Mouse (Mus musculus) embryonic facial prominence, embryonic 14.5 days (tissue): Measurements from ENCODE around the gene Nfyc. TPM values are rescaled to one million over a fixed set of nuclear protein-coding genes. Genes with fewer than 3 reads are reported as not detected.
A peak's percentile ranks its signal among the peaks of the same experiment; 100 is the strongest.

Source experiments
- ATAC-seq: fragments of 200-750 bp; cut with Nextera tagmentation; 2 replicates; pipeline ENCODE4 v1.8.0; 2017; ENCODE audit warnings: low read depth, moderate number of reproducible peaks, moderate TSS enrichment
- DNase-seq: peaks from one replicate; pipeline ENCODE4 v3.0.0-alpha.2; 2015; ENCODE audit warnings: low spot score
- H3K27ac ChIP-seq: fragments of 300-500 bp; sonication (generic); replicated peaks from 2 replicates; pipeline ENCODE4 v1.5.1; 2014; ENCODE audit warnings: low read depth, mild to moderate bottlenecking, low read length, moderate library complexity
- H3K27me3 ChIP-seq: fragments of 300-500 bp; sonication (generic); replicated peaks from 2 replicates; pipeline ENCODE4 v1.6.1; 2014; ENCODE audit warnings: low read length; ENCODE audit not compliant: control insufficient read depth, insufficient read depth
- H3K36me3 ChIP-seq: fragments of 300-500 bp; sonication (generic); 2 replicates; pipeline ENCODE4 v1.6.1; 2014; ENCODE audit warnings: low read length, mixed read lengths; ENCODE audit not compliant: control insufficient read depth, insufficient read depth
- H3K4me1 ChIP-seq: fragments of 300-500 bp; sonication (generic); 2 replicates; pipeline ENCODE4 v1.6.1; 2014; ENCODE audit warnings: antibody characterized with exemption, low read length; ENCODE audit not compliant: control insufficient read depth, insufficient read depth
- H3K4me2 ChIP-seq: fragments of 300-500 bp; sonication (generic); 2 replicates; pipeline ENCODE4 v1.6.1; 2014; ENCODE audit warnings: low read depth, mild to moderate bottlenecking, low read length, moderate library complexity, mixed read lengths
- H3K4me3 ChIP-seq: fragments of 300-500 bp; sonication (generic); 2 replicates; pipeline ENCODE4 v1.5.1; 2014; ENCODE audit warnings: low read depth, mild to moderate bottlenecking, low read length
- H3K9ac ChIP-seq: fragments of 300-500 bp; sonication (generic); 2 replicates; pipeline ENCODE4 v1.6.1; 2014; ENCODE audit warnings: low read depth, mild to moderate bottlenecking, low read length, moderate library complexity, mixed read lengths
- H3K9me3 ChIP-seq: fragments of 300-500 bp; sonication (generic); 2 replicates; pipeline ENCODE4 v1.6.1; 2016; ENCODE audit warnings: low read length; ENCODE audit not compliant: control insufficient read depth
- WGBS: fragments of 180-500 bp; shearing (Covaris S2); extraction: QIAGEN DNeasy Blood & Tissue Kit; methylation state at CpG from one replicate; pipeline ENCODE4 v1.1.7; 2014; 5-methylcytosine and 5-hydroxymethylcytosine counted together
- polyA plus RNA-seq: library from polyadenylated mRNA; unstranded; fragments of >200 nt; fragmentation: Nextera tagmentation; extraction: Ambion mirVana; gene quantifications from 2 replicates; pipeline ENCODE4 v1.2.1, GENCODE M21; 2014

Gene Nfyc
- polyA plus RNA-seq, 1 experiment from 2014 or later: 90.5 TPM

GRCm38 (mm10) chr4:120819296-120819695 lies 12.1 kb downstream of the Nfyc start:
- H3K4me1 ChIP-seq: peaks cover 32% of the 10 kb centered on the region

GRCm38 (mm10) chr4:120817951-120818350 lies 13.4 kb downstream of the Nfyc start:
- DNase-seq (no peak), ATAC-seq (no peak)
- WGBS: 60% methylated on average over 2 of the region's 2 CpGs
- Histone ChIP-seq H3K9ac (no peak overlapping the region), H3K4me1 (peaks cover 38% of the 10 kb centered on the region), H3K36me3 (no peaks in the 10 kb centered on the region), H3K27ac (no peak overlapping the region), H3K4me3 (no peak overlapping the region), H3K9me3 (no peaks in the 10 kb centered on the region), H3K4me2 (no peak overlapping the region), H3K27me3 (no peaks in the 10 kb centered on the region)

More at GRCm38 (mm10) chr4:120819296-120819695, 12.1 kb downstream of the Nfyc start:
- no peaks in the 10 kb centered on the region for H3K36me3 ChIP-seq
- no peak for ATAC-seq
- H3K27me3 ChIP-seq: no peaks in the 10 kb centered on the region
- no peak overlapping the region for H3K9ac ChIP-seq
- no peak overlapping the region for H3K4me3 ChIP-seq
- no peak overlapping the region for H3K4me2 ChIP-seq
- no peaks in the 10 kb centered on the region for H3K9me3 ChIP-seq
- no peak overlapping the region for H3K27ac ChIP-seq
- WGBS: 65% methylated on average over 1 of the region's 1 CpGs
- DNase-seq: no peak

- Histone ChIP-seq H3K9me3 (no peaks in the 10 kb centered on the region), H3K27me3 (no peaks in the 10 kb centered on the region), H3K36me3 (no peaks in the 10 kb centered on the region), H3K27ac (peak overlapping the region; percentile 35), H3K9ac (no peak overlapping the region), H3K4me1 (peaks cover 41% of the 10 kb centered on the region), H3K4me2 (0 out of 2 replicates have a peak overlapping the region, but pooled peaks have one; percentile 7), H3K4me3 (no peak overlapping the region)
- peak; percentile 83 for DNase-seq
- ATAC-seq: 0 out of 2 replicates have a peak, but pooled peaks have one; percentile 10
- WGBS: 9% methylated on average over 3 of the region's 3 CpGs
Measured at GRCm38 (mm10) chr4:120817002-120817774, 14.2 kb downstream of the Nfyc start.

GRCm38 (mm10) chr4:120815622-120816334 lies 15.6 kb downstream of the Nfyc start:
- ATAC-seq (peak; percentile 98), DNase-seq (peak; percentile 99)
- H3K27me3 ChIP-seq: no peaks in the 10 kb centered on the region
- no peaks in the 10 kb centered on the region for H3K9me3 ChIP-seq
- 7% methylated on average over 10 of the region's 10 CpGs for WGBS
- H3K4me3 ChIP-seq: peak overlapping the region; percentile 54
- H3K36me3 ChIP-seq: no peaks in the 10 kb centered on the region
- H3K27ac ChIP-seq: peak overlapping the region; percentile 70
- H3K4me2 ChIP-seq: peak overlapping the region; percentile 77
- H3K9ac ChIP-seq: peak overlapping the region; percentile 64
- peaks cover 41% of the 10 kb centered on the region for H3K4me1 ChIP-seq

DNA sequence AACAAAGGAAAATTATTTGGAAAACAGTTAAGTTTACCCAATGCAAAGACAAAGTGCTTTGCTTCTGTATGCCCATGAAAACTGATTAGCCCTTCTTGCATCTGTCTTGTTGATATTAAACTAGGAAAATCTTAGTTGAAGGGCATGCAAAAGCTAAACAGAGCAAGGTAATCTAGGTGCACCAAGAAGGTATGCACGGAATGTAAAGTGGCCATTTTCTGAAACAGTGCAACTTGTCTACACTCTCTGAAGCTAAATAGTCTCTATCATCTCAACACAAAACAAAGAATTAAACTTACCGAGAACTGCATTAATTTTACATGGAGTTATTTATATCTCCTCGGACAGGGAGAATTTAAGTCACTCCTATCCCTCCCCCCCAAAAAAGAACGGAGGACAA lies 16.2 kb downstream of the Nfyc start:
- Histone ChIP-seq H3K27me3 (no peaks in the 10 kb centered on the region), H3K9ac (peak overlapping the region; percentile 64), H3K4me1 (peaks cover 41% of the 10 kb centered on the region), H3K36me3 (no peaks in the 10 kb centered on the region), H3K4me3 (peak overlapping the region; percentile 54), H3K27ac (peak overlapping the region; percentile 70), H3K4me2 (peak overlapping the region; percentile 77), H3K9me3 (no peaks in the 10 kb centered on the region)
- WGBS: 8% methylated on average over 4 of the region's 4 CpGs
- DNase-seq (no peak), ATAC-seq (peak; percentile 20; the same call in 1 of the 2 replicates)

GRCm38 (mm10) chr4:120814171-120814570 lies 17.2 kb downstream of the Nfyc start:
- H3K4me1 ChIP-seq: peaks cover 41% of the 10 kb centered on the region
- peak overlapping the region; percentile 54 for H3K4me3 ChIP-seq
- H3K9me3 ChIP-seq: no peaks in the 10 kb centered on the region
- no peak for DNase-seq
- H3K36me3 ChIP-seq: no peaks in the 10 kb centered on the region
- peak overlapping the region; percentile 64 for H3K9ac ChIP-seq
- H3K27me3 ChIP-seq: no peaks in the 10 kb centered on the region
- WGBS: 15% methylated on average over 4 of the region's 4 CpGs
- no peak for ATAC-seq
- H3K4me2 ChIP-seq: peak overlapping the region; percentile 77
- H3K27ac ChIP-seq: peak overlapping the region; percentile 70

GRCm38 (mm10) chr4:120813762-120814161 lies 17.6 kb downstream of the Nfyc start:
- no peaks in the 10 kb centered on the region for H3K27me3 ChIP-seq
- peak overlapping the region; percentile 77 for H3K4me2 ChIP-seq
- DNase-seq: no peak
- ATAC-seq: no peak
- H3K9me3 ChIP-seq: no peaks in the 10 kb centered on the region
- peak overlapping the region; percentile 54 for H3K4me3 ChIP-seq
- peak overlapping the region; percentile 64 for H3K9ac ChIP-seq
- H3K4me1 ChIP-seq: peaks cover 41% of the 10 kb centered on the region
- 9% methylated on average over 1 of the region's 1 CpGs for WGBS
- no peaks in the 10 kb centered on the region for H3K36me3 ChIP-seq
- H3K27ac ChIP-seq: no peak overlapping the region

GRCm38 (mm10) chr4:120805816-120806215 lies 25.6 kb downstream of the Nfyc start:
- Histone ChIP-seq H3K27me3 (no peaks in the 10 kb centered on the region), H3K9me3 (no peaks in the 10 kb centered on the region), H3K4me2 (no peak overlapping the region), H3K4me1 (no peaks in the 10 kb centered on the region), H3K9ac (no peak overlapping the region), H3K36me3 (0 out of 2 replicates have a peak, but pooled peaks cover 3% of the 10 kb centered on the region), H3K27ac (no peak overlapping the region), H3K4me3 (no peak overlapping the region)
- DNase-seq (no peak), ATAC-seq (no peak)
